13 mouse cellular contexts compared by ENCODE assay signal in the genomic region with DNA sequence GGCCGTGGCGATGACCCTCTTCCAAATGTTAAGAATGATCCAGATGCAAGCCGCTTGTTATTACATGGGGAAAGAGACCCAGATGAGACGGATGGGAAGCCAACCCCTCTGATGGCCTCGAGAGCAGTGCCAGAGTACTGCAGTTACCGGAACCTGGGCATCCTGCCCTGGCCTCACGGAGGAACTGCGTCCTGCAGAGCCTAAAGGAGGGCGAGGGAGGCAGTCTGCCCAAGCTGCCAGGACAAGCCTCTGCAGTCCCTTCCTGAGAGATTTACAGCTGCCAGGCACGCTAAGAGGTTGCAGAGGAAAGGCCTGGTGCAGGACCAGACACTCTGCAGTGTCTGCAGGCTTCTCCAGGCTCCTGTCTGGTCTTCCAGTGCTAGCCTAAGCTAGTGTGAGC. TPM values are rescaled to one million over a fixed set of nuclear protein-coding genes. Genes with fewer than 3 reads are reported as not detected.
DNase-seq lines count a peak whose midpoint lies in the region.
"Had no signal": no experiment of that assay in that cellular context is flagged by ENCODE, and none has a peak within 500 bp of the region (broad histone marks: within the 10 kb centered on the region; RNA-seq: fewer than 3 reads in every experiment).

No protein-coding gene starts in this region.

- H3K36me3 ChIP-seq in forebrain, embryonic 10.5 days (replicated peaks), result no peaks in the 10 kb centered on the region
- H3K36me3 ChIP-seq: embryonic facial prominence, embryonic 12.5 days; kidney, embryonic 15.5 days; lung, embryonic 15.5 days had no signal

- 81% methylated on average over 10 of the region's 10 CpGs for WGBS in forebrain, embryonic 10.5 days

- DNase-seq in adrenal gland, postnatal 25 days, result peak; percentile 59
- no peak for DNase-seq in adrenal gland, adult 2 months
- peak; percentile 49 for DNase-seq in kidney, postnatal 14 days
- no peak for DNase-seq in kidney, adult 18-20 months
- DNase-seq in 416B (ENCODE audit: low read depth), result peak; percentile 32
- peak; percentile 76 to 80 for DNase-seq in cerebellum, postnatal 10 days
- no peak for DNase-seq in embryo, embryonic 10 days (ENCODE audit: low spot score)
- DNase-seq in forebrain, embryonic 10.5 days (ENCODE audit: extremely low spot score, low spot score), result no peak
- DNase-seq: forebrain, postnatal 0 days; thymus, postnatal 36 days had no signal

- H3K9me3 ChIP-seq in forebrain, embryonic 10.5 days, result no peaks in the 10 kb centered on the region
- H3K9me3 ChIP-seq: embryonic facial prominence, embryonic 12.5 days; kidney, embryonic 15.5 days; lung, embryonic 15.5 days had no signal

- no peaks in the 10 kb centered on the region for H3K27me3 ChIP-seq in forebrain, embryonic 10.5 days (ENCODE audit: poor library complexity, severe bottlenecking)
- H3K27me3 ChIP-seq: kidney, embryonic 15.5 days; lung, embryonic 15.5 days had no signal

- H3K4me3 ChIP-seq in forebrain, embryonic 10.5 days, result no peak overlapping the region
- H3K4me3 ChIP-seq: embryonic facial prominence, embryonic 12.5 days; kidney, embryonic 15.5 days; lung, embryonic 15.5 days had no signal

- no peak overlapping the region for H3K27ac ChIP-seq in forebrain, embryonic 10.5 days
- H3K27ac ChIP-seq: embryonic facial prominence, embryonic 12.5 days; kidney, embryonic 15.5 days; lung, embryonic 15.5 days had no signal

- no peaks in the 10 kb centered on the region for H3K4me1 ChIP-seq in forebrain, embryonic 10.5 days
- H3K4me1 ChIP-seq: embryonic facial prominence, embryonic 12.5 days; lung, embryonic 15.5 days had no signal

RNA-seq across cellular contexts. Expression of gene Ap1b1, which starts 18.2 kb away (rescaled TPM):
- total RNA-seq in adrenal gland, postnatal 25 days (2021), result 59.8 and 68.0 TPM in 2 replicates
- total RNA-seq in adrenal gland, adult 2 months (2021), result 10 to 100 TPM; 59.0 to 78.0 TPM
- 68.2 and 111 TPM in 2 replicates for polyA plus RNA-seq in adrenal gland, adult 2 months (2012; rRNA removed)
- polyA plus RNA-seq in forebrain, embryonic 10.5 days (2016; fragmentation: Nextera tagmentation; extraction: Ambion mirVana), result 61.5 and 64.3 TPM in 2 replicates

RNA-seq across cellular contexts. Expression of gene Nefh, which starts 20.5 kb away (rescaled TPM):
- total RNA-seq in adrenal gland, postnatal 25 days (2021), result 0.88 and 1.1 TPM in 2 replicates
- 1 to 10 TPM; 2.1 TPM for total RNA-seq in adrenal gland, adult 2 months (2021)
- 0.71 and 2.5 TPM in 2 replicates for polyA plus RNA-seq in adrenal gland, adult 2 months (2012; rRNA removed)
- 0.11 and 0.17 TPM in 2 replicates for polyA plus RNA-seq in forebrain, embryonic 10.5 days (2016; fragmentation: Nextera tagmentation; extraction: Ambion mirVana)

Comparison
In these comparisons a context has a peak if more than half of its experiments do, and no peak if none do; other contexts are left out.
1. DNase-seq: peak in adrenal gland, postnatal 25 days (single experiment), kidney, postnatal 14 days (single experiment), 416B (single experiment) and cerebellum, postnatal 10 days (2 of 2); none in adrenal gland, adult 2 months (single experiment), kidney, adult 18-20 months (single experiment), embryo, embryonic 10 days (single experiment) and forebrain, embryonic 10.5 days (single experiment).